Mouse (Mus musculus) naive thymus-derived CD4-positive, alpha-beta T cell, adult 2 months (primary cell): ENCODE measurements around the gene Kitl.

ENCODE experiments used
- DNase-seq: peaks from one replicate; pipeline ENCODE4 v3.0.0-alpha.2; 2011; ENCODE audit warnings: low read depth

Kitl gene

DNA sequence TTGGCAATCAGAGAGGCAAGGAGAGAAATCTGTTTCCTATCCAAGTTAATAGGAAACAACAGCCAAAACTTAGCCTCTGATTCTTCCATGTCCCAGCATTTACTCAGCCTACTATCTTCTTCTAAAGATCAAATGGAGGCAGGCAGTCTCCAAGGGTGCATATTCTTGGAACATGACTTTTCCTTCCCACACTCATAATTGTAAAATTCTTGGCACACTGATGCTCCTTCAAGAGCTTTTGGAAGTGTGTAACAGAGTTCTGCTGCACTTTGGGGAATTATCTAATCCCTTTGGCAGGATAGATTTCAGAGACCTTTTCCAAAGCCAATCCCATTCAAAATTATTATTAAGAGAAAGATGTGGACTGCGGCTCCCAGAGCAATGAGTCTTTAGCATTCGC, 100.1 kb downstream of the Kitl start:
- no peak for DNase-seq

DNA sequence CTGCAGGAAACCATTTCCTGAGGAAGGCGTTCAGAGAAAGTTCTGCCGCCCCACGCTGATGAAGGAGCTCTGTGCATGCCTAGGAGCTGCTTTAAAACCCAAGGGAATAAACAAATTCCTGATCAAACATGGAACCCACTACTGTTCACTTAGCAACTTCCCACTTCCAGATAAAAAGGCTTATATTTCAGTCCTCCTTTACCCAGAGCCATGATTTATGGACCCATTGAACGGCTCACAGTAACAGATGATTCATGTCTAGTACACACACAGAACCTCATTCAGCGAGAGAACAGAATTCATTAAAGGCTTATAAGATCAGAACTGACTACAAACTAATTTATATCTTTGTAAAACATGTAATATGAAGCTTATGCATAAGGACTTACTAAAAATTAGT, 109.0 kb downstream of the Kitl start:
- no peak for DNase-seq

DNA sequence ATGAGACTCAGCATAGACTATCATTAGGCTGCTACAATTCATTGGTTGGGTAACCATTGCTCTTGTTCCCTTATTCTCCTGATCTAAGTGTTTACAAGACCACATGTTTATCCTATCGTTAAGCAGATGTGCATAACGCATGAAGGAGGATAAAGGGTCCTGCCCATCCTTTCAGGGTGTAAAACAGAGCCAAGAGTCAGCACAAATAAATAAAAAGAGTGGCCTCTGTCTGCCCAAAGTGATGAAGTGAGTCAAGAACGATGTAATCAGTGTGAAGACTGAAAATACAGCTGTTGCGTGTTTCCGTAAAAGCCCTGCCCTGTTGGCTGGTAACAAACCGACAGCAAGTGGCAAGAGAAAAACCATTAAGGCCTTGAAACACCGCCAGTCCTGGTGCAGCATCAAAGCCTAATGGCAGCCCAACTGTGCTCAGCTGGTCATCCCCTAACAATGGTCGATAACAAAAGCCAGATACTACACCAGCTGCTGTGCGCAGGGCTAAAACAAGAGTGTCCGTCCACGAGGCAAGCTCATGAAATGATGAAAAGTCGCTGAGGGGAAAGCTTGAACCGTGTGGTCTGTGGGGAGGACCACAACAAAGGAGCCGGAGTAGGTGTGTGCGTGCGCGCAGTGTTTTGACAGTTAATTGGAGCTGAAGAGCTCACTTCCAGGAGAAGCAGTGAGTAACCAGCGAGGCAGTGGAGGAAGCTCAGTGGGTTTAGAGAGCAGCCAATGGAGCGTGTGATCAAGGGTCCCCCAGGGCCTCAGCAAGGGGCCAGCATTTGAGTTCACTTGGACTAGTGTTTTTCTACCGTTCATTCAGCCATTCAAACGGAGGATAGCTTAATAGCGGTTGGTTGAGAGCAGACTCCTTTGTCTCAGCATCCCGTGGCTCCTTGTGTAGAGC, 112.7 kb downstream of the Kitl start:
- no peak for DNase-seq

- DNase-seq: no peak
Measured at GRCm38 (mm10) chr10:100131657-100132056, 116.2 kb downstream of the Kitl start.

DNA sequence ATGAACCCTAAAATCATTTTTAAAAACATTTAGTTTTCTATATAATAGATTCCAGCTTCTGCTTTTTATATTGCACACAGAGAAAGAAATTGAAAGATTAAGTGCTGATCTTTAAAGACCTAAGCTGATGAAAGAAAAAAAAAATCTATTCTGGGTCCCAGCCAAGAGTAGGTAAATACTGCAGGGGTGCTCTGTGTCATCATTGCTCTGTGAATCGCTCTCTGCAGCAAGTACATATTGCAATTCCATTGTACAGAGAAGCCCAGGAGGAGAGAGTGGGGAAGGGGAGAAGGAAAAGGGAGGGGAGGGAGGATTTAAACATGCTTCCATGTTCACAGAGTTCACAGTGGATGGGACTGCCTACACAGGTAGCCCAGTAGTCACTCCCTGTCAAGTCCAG, 116.9 kb downstream of the Kitl start:
- DNase-seq: no peak

DNA sequence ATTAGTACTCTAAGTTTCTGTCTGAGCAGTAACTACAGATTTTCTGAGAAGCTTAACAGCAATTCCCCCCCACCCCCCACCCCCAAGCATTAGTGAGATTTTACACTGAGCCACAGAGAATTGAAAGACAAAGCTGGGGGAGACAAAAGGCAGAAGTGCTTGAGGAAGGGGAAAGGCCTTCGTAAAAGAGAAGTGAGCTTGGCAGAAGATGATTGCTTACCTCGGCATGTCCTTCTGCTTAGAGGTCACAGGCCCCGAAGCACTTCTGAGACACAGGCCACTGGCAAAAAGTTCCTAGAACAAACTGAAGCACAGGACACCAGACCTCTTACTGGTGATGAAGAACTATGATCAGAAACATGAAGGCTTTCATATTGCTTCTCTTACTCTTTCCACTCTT, 123.1 kb downstream of the Kitl start:
- no peak for DNase-seq

DNA sequence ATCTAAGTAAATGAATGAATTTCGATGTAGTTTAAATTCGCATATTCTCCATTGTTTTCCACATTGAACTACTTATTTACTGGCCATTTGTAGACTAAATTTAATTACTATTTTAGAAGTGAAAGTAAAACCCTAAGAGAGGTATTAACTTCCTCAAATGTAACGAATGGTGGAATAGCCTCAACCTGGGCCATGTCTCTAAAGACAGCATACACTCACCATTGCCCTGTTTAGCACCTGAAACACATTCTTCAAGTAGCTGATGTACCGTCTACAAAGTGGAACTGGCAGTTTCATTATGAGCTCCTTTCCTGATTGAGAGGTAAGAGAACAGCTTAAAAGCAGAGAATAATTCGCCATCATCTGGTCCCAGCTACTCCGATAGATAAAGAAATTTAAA, 132.7 kb downstream of the Kitl start:
- no peak for DNase-seq
